Mouse (Mus musculus): Measurements from ENCODE around the gene Bcor. TPM values are rescaled to one million over a fixed set of nuclear protein-coding genes. Genes with fewer than 3 reads are reported as not detected.

The Bcor gene
- polyA plus RNA-seq, 1 experiment from 2014 or later: 17.5 TPM

DNA sequence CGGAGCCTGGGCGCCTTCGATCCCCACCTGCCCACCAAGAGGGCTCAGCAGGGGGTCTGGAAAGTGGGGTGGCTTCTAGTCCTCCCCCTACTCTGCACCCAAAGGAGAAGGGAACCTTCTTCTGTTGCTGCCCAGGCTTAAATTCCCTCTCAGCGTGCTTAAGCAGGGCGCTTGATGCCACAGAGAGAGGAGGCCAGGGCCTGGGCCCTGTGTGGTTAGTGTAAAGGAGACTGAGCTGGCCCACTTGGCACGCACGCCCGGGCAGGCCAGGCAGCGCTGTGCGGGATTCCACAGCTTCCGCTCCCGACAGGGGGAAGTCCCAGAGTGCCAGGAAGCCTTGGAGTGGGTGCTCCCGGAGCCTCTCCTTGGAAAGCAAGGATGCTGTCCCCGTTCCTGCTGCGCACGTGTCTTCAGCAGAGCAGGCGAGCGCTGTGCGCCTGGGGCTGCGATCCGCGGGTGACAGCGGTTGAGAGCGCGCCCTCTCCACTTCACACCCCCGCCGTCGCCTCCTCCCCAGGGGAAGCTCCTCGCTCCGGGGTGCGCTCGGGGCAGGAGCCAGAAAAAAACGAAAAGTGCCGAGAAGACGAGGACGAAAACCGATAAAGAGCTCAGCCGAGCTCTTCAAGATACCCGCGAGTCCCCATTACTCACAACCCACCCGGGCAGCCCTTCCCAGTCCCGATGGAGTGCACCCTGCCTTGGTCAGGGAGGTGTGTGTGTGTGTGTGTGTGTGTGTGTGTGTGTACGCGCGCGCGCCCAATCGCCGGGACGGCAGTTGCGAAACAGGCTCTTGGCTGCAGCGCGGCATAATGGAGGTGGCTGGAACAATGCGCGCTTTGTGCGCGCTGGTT, 153.9 kb downstream of the Bcor start:
- no peaks in the 10 kb centered on the region for H3K36me3 ChIP-seq
- peak overlapping the region; percentile 57 for H3K4me3 ChIP-seq
- H3K4me1 ChIP-seq: peaks cover 53% of the 10 kb centered on the region
- peak; percentile 81 for DNase-seq (ENCODE audit: low spot score)
- peaks cover 88% of the 10 kb centered on the region for H3K27me3 ChIP-seq (ENCODE audit: insufficient read depth, poor library complexity, severe bottlenecking)
- no peaks in the 10 kb centered on the region for H3K9me3 ChIP-seq
- H3K27ac ChIP-seq: peak overlapping the region; percentile 91
- 2% methylated on average over 57 of the region's 57 CpGs for WGBS

GRCm38 (mm10) chrX:12005181-12006030, 154.7 kb downstream of the Bcor start:
- WGBS: 3% methylated on average over 37 of the region's 38 CpGs
- peak; percentile 90 for DNase-seq (ENCODE audit: low spot score)
- no peaks in the 10 kb centered on the region for H3K9me3 ChIP-seq
- H3K4me3 ChIP-seq: peak overlapping the region; percentile 57
- H3K4me1 ChIP-seq: peaks cover 56% of the 10 kb centered on the region
- peak overlapping the region; percentile 91 for H3K27ac ChIP-seq
- no peaks in the 10 kb centered on the region for H3K36me3 ChIP-seq
- peaks cover 93% of the 10 kb centered on the region for H3K27me3 ChIP-seq (ENCODE audit: insufficient read depth, poor library complexity, severe bottlenecking)

- Histone ChIP-seq H3K4me1 (peaks cover 66% of the 10 kb centered on the region), H3K36me3 (no peaks in the 10 kb centered on the region), H3K4me3 (no peak overlapping the region), H3K9me3 (no peaks in the 10 kb centered on the region), H3K27me3 (ENCODE audit: insufficient read depth, poor library complexity, severe bottlenecking) (peaks cover 99% of the 10 kb centered on the region), H3K27ac (peak overlapping the region; percentile 91; the same call in 1 of the 2 replicates)
- WGBS: 8% methylated on average over 16 of the region's 16 CpGs
- DNase-seq (ENCODE audit: low spot score): no peak
These were observed 155.7 kb downstream of the Bcor start for GRCm38 (mm10) chrX:12004416-12004815.

GRCm38 (mm10) chrX:12003947-12004346, 156.2 kb downstream of the Bcor start:
- Histone ChIP-seq H3K36me3 (no peaks in the 10 kb centered on the region), H3K27ac (peak overlapping the region; percentile 91), H3K4me1 (peaks cover 70% of the 10 kb centered on the region), H3K4me3 (no peak overlapping the region), H3K9me3 (no peaks in the 10 kb centered on the region), H3K27me3 (ENCODE audit: insufficient read depth, poor library complexity, severe bottlenecking) (peaks cover 99% of the 10 kb centered on the region)
- DNase-seq (ENCODE audit: low spot score): no peak
- 25% methylated on average over 6 of the region's 6 CpGs for WGBS

GRCm38 (mm10) chrX:12003539-12003938, 156.6 kb downstream of the Bcor start:
- WGBS: 4% methylated on average over 1 of the region's 1 CpGs

DNA sequence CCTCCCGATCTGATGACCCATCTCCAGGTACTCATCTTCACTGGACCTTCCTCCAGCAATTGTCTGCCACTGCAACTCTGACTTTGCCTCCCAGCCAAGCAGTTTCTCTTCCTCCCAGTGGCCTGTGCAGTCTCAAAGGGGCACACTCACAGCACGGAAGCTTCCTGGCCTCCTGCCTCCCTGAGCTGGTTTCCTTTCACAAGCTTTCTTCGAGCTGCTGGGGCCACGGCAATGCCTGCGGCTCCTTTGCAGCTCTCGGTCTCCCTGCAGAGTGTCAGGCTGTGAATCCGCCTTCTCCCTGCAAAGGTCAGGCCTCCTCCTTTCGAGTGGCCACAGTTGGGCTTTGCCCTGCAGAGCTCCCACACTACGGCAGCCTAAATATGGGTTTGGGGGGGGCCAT, 157.0 kb downstream of the Bcor start:
- H3K9me3 ChIP-seq: no peaks in the 10 kb centered on the region
- no peak for DNase-seq (ENCODE audit: low spot score)
- H3K4me3 ChIP-seq: no peak overlapping the region
- peaks cover 74% of the 10 kb centered on the region for H3K4me1 ChIP-seq
- H3K27ac ChIP-seq: peak overlapping the region; percentile 79
- 6% methylated on average over 9 of the region's 9 CpGs for WGBS
- H3K27me3 ChIP-seq (ENCODE audit: insufficient read depth, poor library complexity, severe bottlenecking): peaks cover 99% of the 10 kb centered on the region
- H3K36me3 ChIP-seq: no peaks in the 10 kb centered on the region

More at GRCm38 (mm10) chrX:12003539-12003938, 156.6 kb downstream of the Bcor start:
- Histone ChIP-seq H3K27ac (peak overlapping the region; percentile 79; the same call in 1 of the 2 replicates), H3K4me1 (peaks cover 74% of the 10 kb centered on the region), H3K9me3 (no peaks in the 10 kb centered on the region), H3K4me3 (no peak overlapping the region), H3K27me3 (ENCODE audit: insufficient read depth, poor library complexity, severe bottlenecking) (peaks cover 99% of the 10 kb centered on the region), H3K36me3 (no peaks in the 10 kb centered on the region)
- no peak for DNase-seq (ENCODE audit: low spot score)

- WGBS: 27% methylated on average over 6 of the region's 6 CpGs
- Histone ChIP-seq H3K27ac (peak overlapping the region; percentile 79; the same call in 1 of the 2 replicates), H3K4me3 (no peak overlapping the region), H3K36me3 (no peaks in the 10 kb centered on the region), H3K27me3 (ENCODE audit: insufficient read depth, poor library complexity, severe bottlenecking) (peaks cover 99% of the 10 kb centered on the region), H3K9me3 (no peaks in the 10 kb centered on the region), H3K4me1 (peaks cover 73% of the 10 kb centered on the region)
- DNase-seq (ENCODE audit: low spot score): no peak
These were observed 157.6 kb downstream of the Bcor start for GRCm38 (mm10) chrX:12002596-12002995.

GRCm38 (mm10) chrX:12001969-12002368, 158.2 kb downstream of the Bcor start:
- WGBS: 11% methylated on average over 3 of the region's 3 CpGs

DNA sequence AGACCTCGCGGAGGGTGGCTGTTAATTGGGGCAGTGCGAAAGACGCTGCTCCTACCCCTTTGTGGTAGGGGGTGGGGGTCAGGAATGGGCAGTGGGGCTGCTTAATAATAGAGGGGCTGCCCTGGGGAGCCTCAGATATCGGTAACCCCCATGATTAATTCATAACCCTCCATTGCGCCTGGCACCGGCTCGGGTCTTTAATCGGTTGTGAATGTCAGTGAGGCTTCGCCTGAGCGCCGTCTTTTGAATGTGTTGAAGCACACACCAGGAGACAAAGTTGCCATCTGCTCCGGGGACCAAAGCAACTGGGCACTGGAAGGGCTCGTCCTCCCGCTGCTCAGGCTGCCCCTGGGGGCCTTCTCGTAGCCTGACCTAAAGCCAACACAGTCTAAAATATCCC, 158.8 kb downstream of the Bcor start:
- Histone ChIP-seq H3K4me3 (0 out of 2 replicates have a peak overlapping the region, but pooled peaks have one; percentile 18), H3K27me3 (ENCODE audit: insufficient read depth, poor library complexity, severe bottlenecking) (peaks cover 98% of the 10 kb centered on the region), H3K36me3 (no peaks in the 10 kb centered on the region), H3K27ac (peak overlapping the region; percentile 52), H3K4me1 (peaks cover 76% of the 10 kb centered on the region), H3K9me3 (no peaks in the 10 kb centered on the region)
- DNase-seq (ENCODE audit: low spot score): no peak
- 19% methylated on average over 16 of the region's 16 CpGs for WGBS

More at GRCm38 (mm10) chrX:12001969-12002368, 158.2 kb downstream of the Bcor start:
- H3K27me3 ChIP-seq (ENCODE audit: insufficient read depth, poor library complexity, severe bottlenecking): peaks cover 99% of the 10 kb centered on the region
- no peak overlapping the region for H3K4me3 ChIP-seq
- H3K27ac ChIP-seq: peak overlapping the region; percentile 52
- H3K9me3 ChIP-seq: no peaks in the 10 kb centered on the region
- no peak for DNase-seq (ENCODE audit: low spot score)
- no peaks in the 10 kb centered on the region for H3K36me3 ChIP-seq
- peaks cover 73% of the 10 kb centered on the region for H3K4me1 ChIP-seq

GRCm38 (mm10) chrX:12000620-12001019, 159.5 kb downstream of the Bcor start:
- Histone ChIP-seq H3K27ac (peak overlapping the region; percentile 52; the same call in 1 of the 2 replicates), H3K4me3 (no peak overlapping the region), H3K9me3 (no peaks in the 10 kb centered on the region), H3K4me1 (peaks cover 70% of the 10 kb centered on the region), H3K36me3 (no peaks in the 10 kb centered on the region), H3K27me3 (ENCODE audit: insufficient read depth, poor library complexity, severe bottlenecking) (peaks cover 98% of the 10 kb centered on the region)
- WGBS: 26% methylated on average over 13 of the region's 13 CpGs
- DNase-seq (ENCODE audit: low spot score): no peak

DNA sequence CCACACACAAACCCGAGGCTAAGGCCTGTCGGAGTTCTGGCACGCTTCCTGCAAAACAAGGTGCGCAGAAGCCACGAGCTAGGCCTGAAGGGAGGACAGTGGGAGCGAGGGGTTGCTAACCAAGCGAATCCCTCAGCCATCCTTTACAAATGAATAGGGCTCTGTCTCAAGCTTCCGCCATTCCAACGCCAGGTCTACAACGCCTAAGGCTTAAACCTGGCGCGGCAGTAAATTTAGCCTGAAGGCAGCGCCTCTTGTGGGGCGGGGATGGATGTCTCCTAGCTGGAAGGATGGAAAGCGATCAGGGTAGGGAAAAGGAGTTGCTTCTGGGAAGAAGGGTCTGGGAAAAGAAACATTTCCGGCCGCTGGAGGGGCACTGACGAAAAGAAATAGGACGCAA, 160.2 kb downstream of the Bcor start:
- Histone ChIP-seq H3K27ac (peak overlapping the region; percentile 86; the same call in 1 of the 2 replicates), H3K36me3 (no peaks in the 10 kb centered on the region), H3K9me3 (no peaks in the 10 kb centered on the region), H3K4me3 (peak overlapping the region; percentile 19; the same call in 1 of the 2 replicates), H3K4me1 (peaks cover 64% of the 10 kb centered on the region), H3K27me3 (ENCODE audit: insufficient read depth, poor library complexity, severe bottlenecking) (peaks cover 98% of the 10 kb centered on the region)
- no peak for DNase-seq (ENCODE audit: low spot score)
- WGBS: 6% methylated on average over 19 of the region's 19 CpGs

DNA sequence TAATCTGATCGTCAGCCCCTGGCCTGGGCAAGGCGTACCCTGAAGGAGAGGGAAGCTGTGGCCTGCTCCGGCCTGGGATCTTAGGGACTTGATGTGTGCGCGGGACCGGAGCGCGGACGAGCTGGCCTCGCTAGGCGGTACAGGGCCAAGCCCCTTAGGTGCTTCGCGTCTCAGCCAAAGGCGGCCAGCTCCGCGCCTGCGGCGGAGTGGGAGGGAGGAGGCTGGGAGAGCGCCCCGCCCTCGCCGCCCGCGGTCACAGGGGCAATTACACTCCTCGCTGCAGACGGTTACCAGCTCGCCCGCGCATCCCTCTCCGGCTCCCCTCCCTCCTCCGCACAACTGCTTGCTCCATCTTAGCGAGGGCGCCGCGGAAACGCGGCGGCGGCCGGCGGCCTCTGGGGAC, 161.2 kb downstream of the Bcor start:
- no peaks in the 10 kb centered on the region for H3K36me3 ChIP-seq
- H3K4me1 ChIP-seq: peaks cover 54% of the 10 kb centered on the region
- peak; percentile 90 for DNase-seq (ENCODE audit: low spot score)
- H3K9me3 ChIP-seq: no peaks in the 10 kb centered on the region
- 1% methylated on average over 32 of the region's 41 CpGs for WGBS
- H3K27me3 ChIP-seq (ENCODE audit: insufficient read depth, poor library complexity, severe bottlenecking): peaks cover 91% of the 10 kb centered on the region
- H3K27ac ChIP-seq: peak overlapping the region; percentile 86
- H3K4me3 ChIP-seq: peak overlapping the region; percentile 53

All from heart, embryonic 10.5 days (tissue).